Mouse (Mus musculus): ENCODE measurements around the gene Scpep1.

Gene Scpep1

GRCm38 (mm10) chr11:88931692-88932530 lies 23.4 kb downstream of the Scpep1 start:
- DNase-seq (ENCODE audit: inconsistent age in 2 of 2, low spot score in 1 of 2): peak in 1 of 2 experiments; percentile 80

GRCm38 (mm10) chr11:88926566-88926965 lies 28.7 kb downstream of the Scpep1 start:
- DNase-seq (ENCODE audit: inconsistent age in 2 of 2, low spot score in 1 of 2): no peak

GRCm38 (mm10) chr11:88909388-88910036 lies 45.8 kb downstream of the Scpep1 start:
- peak; percentile 79 to 93 for DNase-seq (ENCODE audit: inconsistent age in 2 of 2, low spot score in 1 of 2)

DNA sequence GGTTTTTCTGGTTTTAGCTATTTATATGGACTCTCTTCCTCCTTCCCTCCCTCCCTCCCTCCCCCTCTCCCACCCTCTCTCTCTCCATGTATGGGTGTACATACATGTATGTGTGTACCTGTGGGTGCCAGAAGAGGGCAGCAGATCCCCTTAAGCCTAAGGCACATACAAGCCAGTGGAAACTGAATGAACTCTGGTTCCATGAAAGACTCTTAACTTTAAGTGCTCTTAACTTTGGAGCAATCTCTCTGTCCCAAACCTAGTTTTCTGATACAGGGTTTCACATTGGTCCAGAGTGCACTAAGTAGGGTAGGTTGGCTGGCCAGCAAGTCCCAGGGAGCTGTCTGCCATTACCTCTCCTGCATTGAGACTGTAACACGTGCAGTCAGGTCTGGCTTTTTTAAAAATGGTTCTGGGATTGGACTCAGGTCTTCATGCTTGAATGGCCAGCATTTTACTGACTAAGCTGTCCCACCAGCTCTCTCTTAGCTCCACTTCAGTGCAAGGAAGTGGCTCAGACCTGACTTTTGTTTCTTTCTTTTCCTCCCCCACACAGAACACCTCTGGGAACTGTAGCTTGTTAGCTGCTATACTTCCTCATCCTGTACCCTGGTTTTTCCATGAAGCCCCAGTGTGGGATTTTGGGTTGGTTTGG lies 46.6 kb downstream of the Scpep1 start:
- peak; percentile 75 to 89 for DNase-seq (ENCODE audit: inconsistent age in 2 of 2, low spot score in 1 of 2)

- DNase-seq (ENCODE audit: inconsistent age in 2 of 2, low spot score in 1 of 2): no peak
These were observed 47.4 kb downstream of the Scpep1 start for GRCm38 (mm10) chr11:88907886-88908285.

GRCm38 (mm10) chr11:88905621-88906020 lies 49.6 kb downstream of the Scpep1 start:
- DNase-seq (ENCODE audit: inconsistent age in 2 of 2, low spot score in 1 of 2): no peak

DNA sequence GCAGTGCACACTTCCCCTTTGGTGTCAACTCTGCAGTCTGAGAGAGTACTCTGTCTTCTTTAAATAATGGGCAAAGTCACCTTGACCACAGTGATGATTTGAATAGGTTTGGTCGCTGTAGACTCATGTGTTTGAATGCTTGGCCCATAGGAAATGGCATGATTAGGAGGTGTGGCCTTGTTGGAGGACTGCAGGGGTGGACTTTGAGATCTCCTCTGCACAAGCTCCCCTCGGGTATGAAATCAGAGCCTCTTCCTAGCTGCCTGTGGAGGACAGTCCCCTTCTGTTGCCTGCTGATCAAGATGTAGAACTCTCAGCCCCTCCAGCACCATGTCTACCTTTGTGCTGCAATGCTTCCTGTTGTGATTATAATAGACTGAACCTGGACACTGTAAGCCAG lies 51.2 kb downstream of the Scpep1 start:
- DNase-seq (ENCODE audit: inconsistent age in 2 of 2, low spot score in 1 of 2): no peak

GRCm38 (mm10) chr11:88902762-88903161 lies 52.5 kb downstream of the Scpep1 start:
- DNase-seq (ENCODE audit: inconsistent age in 2 of 2, low spot score in 1 of 2): no peak

DNA sequence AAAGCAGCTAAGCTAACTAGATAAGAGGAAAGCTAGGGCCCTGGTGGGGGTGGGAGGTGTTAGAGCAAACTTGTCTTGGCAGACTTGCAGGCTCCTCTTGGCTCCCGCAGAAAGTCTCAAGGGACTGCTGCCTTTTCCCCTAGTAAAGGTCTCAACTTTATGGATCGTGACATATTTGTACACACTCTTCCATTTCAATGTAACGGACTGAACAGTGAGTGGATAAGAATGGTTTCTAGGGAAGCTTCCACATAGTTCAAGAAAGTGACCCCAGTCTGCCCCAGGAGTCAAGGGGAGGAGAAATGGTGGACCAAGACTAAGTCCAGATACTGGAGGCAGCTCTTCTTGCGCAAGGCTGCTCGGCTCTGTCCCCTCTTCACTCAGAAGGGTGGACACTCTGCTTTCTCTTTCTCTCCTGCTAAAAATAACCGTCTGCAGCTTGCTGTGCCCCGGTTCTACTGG lies 53.9 kb downstream of the Scpep1 start:
- peak in 1 of 2 experiments; percentile 54 for DNase-seq (ENCODE audit: inconsistent age in 2 of 2, low spot score in 1 of 2)

DNA sequence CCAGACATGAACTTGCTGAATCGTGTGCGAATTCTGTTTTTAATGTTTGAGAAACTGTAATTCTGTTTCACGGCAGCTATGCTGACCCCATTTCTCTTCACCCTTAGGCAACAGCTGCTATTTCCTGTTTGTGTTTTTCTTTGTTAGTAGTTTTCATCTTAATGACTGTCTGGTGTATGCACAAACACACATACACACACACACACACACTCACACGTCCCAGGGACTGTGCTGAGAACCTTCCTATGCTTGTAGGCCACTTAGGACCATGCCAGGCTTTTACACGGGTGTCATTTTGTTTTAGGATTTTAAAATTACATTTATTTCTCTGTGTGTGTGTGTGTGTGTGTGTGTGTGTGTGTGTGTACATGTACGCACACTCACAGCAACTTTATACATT lies 55.7 kb downstream of the Scpep1 start:
- no peak for DNase-seq (ENCODE audit: inconsistent age in 2 of 2, low spot score in 1 of 2)

DNA sequence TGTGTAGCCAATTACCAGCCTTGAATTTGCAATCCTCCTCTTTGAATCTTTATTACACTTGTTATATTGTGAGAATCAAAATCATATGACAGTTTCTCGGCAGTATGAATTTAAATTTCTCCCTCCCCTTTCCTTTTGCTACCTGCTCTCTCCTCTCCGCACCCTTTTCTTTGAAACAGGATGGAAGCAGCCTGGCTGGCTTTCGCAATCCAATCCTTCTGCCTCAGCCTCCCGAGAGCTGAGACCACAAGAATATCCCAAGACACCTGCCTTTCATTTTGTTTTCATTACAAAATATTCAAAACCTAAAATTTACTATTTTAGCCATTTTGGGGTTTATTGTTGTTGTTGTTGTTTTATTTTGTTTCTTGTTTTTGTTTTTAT lies 56.9 kb downstream of the Scpep1 start:
- DNase-seq (ENCODE audit: inconsistent age in 2 of 2, low spot score in 1 of 2): no peak

- DNase-seq (ENCODE audit: inconsistent age in 2 of 2, low spot score in 1 of 2): peak; percentile 35 to 62
These were observed 57.5 kb downstream of the Scpep1 start for GRCm38 (mm10) chr11:88897624-88898379.

GRCm38 (mm10) chr11:88895800-88896232 lies 59.4 kb downstream of the Scpep1 start:
- peak; percentile 58 to 91 for DNase-seq (ENCODE audit: inconsistent age in 2 of 2, low spot score in 1 of 2)

- peak in 1 of 2 experiments; percentile 72 for DNase-seq (ENCODE audit: inconsistent age in 2 of 2, low spot score in 1 of 2)
These were observed 60.0 kb downstream of the Scpep1 start for GRCm38 (mm10) chr11:88895235-88895634.

- DNase-seq (ENCODE audit: inconsistent age in 2 of 2, low spot score in 1 of 2): peak in 1 of 2 experiments; percentile 68
These were observed 61.0 kb downstream of the Scpep1 start for GRCm38 (mm10) chr11:88894279-88894678.

- DNase-seq (ENCODE audit: inconsistent age in 2 of 2, low spot score in 1 of 2): peak in 1 of 2 experiments; percentile 60
These were observed 61.8 kb downstream of the Scpep1 start for GRCm38 (mm10) chr11:88893501-88893900.

DNA sequence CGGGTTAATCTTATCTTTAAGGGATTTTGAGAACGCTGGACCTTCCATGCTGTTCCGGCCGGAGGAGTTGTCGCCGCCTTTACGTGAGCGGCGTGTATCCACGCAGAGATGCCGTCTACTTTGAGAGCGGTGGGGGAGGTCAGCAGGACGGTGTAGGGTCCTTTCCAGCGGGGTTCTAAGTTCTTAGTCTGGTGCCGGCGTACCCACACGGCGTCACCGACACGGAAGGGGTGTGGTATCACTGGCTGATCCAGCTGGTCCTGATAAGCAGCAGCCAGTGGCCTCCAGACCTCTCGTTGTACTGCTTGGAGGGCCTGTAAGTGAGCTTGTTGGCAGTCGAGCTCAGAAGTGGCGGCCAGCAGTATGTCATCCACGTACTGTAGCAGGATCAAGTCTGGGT lies 62.5 kb downstream of the Scpep1 start:
- peak in 1 of 2 experiments; percentile 62 for DNase-seq (ENCODE audit: inconsistent age in 2 of 2, low spot score in 1 of 2)

DNA sequence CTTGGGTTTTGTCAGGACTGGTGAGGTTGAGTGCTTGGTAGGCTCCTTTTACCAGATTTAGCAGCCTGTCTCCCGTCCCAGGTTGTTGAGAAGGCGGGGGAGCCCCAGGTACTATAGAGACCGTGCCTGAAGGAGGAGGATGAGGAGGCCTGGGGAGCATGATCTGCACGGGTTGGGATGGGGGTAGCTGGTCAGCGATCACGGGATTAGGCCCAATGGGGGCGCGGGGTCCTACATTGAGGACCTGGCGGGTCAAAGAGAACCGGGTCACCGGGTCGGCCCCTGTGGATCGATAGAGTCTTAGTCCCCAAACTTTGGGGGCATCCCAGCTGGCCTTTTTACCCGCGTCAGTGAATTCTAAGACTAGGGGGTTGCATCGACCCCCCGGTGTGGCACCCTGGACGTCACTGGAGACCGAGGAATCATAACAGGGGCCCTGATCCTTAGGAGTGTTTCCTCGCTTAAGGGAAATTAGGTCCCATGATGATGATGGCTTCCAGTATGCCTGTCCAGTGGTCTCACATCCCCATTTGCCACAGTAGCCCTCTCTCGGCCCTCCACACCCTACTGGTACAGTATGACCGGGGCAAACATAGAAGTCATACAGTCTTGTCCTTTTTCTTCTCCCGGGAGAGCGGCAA lies 63.2 kb downstream of the Scpep1 start:
- peak; percentile 59 to 82 for DNase-seq (ENCODE audit: inconsistent age in 2 of 2, low spot score in 1 of 2)

DNA sequence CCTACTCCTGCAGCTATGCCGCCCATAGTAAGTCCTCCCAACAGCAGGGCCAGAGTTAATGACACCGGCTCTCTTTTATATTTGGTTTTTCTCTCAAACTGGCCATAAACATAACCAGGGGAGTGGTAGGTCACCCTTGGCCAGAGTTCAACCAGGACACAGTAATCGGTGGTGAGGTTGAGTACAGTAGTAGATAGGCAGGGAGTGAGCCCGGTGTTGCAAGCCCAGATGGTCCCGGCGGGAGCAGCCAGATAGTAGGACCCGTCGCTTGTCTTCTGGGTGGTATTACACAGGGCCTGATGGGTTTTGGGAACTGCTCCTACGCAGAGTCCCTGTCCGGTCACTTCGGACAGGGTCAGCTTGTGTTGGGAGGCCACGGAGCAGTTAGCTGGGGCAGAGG lies 63.8 kb downstream of the Scpep1 start:
- DNase-seq (ENCODE audit: inconsistent age in 2 of 2, low spot score in 1 of 2): peak; percentile 38 to 73

GRCm38 (mm10) chr11:88890904-88891303 lies 64.4 kb downstream of the Scpep1 start:
- peak in 1 of 2 experiments; percentile 59 for DNase-seq (ENCODE audit: inconsistent age in 2 of 2, low spot score in 1 of 2)
